Mouse (Mus musculus): ENCODE measurements at regions not wholly inside any gene's neighbourhood (a gene's known extent, or its start where the extent isn't known, plus 50 kb on each side); places are given as distances from the start of the nearest gene placed in this dataset.

- ATAC-seq (replicated peaks; ENCODE audit: low FRiP score), result no peak
Measured at GRCm38 (mm10) chr12:15741219-15741618, 75.5 kb downstream of the Trib2 start.

GRCm38 (mm10) chr12:15738989-15739388 is 77.7 kb downstream of the Trib2 start:
- H3K4me2 ChIP-seq (ENCODE audit: low read depth, low read length, severe bottlenecking), result no peak overlapping the region
- H3K36me3 ChIP-seq (ENCODE audit: control insufficient read depth, insufficient read depth, low read length), result no peaks in the 10 kb centered on the region
- no peaks in the 10 kb centered on the region for H3K27me3 ChIP-seq (ENCODE audit: control insufficient read depth, insufficient read depth, low read length)
- H3K4me3 ChIP-seq (ENCODE audit: low read depth, low read length), result no peak overlapping the region
- DNase-seq (ENCODE audit: low spot score), result no peak
- no peaks in the 10 kb centered on the region for H3K9me3 ChIP-seq (ENCODE audit: control insufficient read depth, low read length)
- no peaks in the 10 kb centered on the region for H3K4me1 ChIP-seq (replicated peaks; ENCODE audit: control insufficient read depth, insufficient read depth, low read length)
- no peak for ATAC-seq (replicated peaks; ENCODE audit: low FRiP score)
- 74% methylated on average over 4 of the region's 4 CpGs for WGBS
- H3K27ac ChIP-seq (ENCODE audit: low read depth, low read length), result no peak overlapping the region
- H3K9ac ChIP-seq (ENCODE audit: low read length), result no peak overlapping the region

More at GRCm38 (mm10) chr12:15741219-15741618, 75.5 kb downstream of the Trib2 start:
- no peak for DNase-seq (ENCODE audit: low spot score)
- no peak overlapping the region for H3K4me2 ChIP-seq (ENCODE audit: low read depth, low read length, severe bottlenecking)
- H3K27ac ChIP-seq (ENCODE audit: low read depth, low read length), result no peak overlapping the region
- H3K4me3 ChIP-seq (ENCODE audit: low read depth, low read length), result no peak overlapping the region
- H3K4me1 ChIP-seq (replicated peaks; ENCODE audit: control insufficient read depth, insufficient read depth, low read length), result no peaks in the 10 kb centered on the region
- H3K9me3 ChIP-seq (ENCODE audit: control insufficient read depth, low read length), result no peaks in the 10 kb centered on the region
- no peaks in the 10 kb centered on the region for H3K36me3 ChIP-seq (ENCODE audit: control insufficient read depth, insufficient read depth, low read length)
- 82% methylated on average over 2 of the region's 2 CpGs for whole genome bisulfite sequencing
- no peak overlapping the region for H3K9ac ChIP-seq (ENCODE audit: low read length)
- H3K27me3 ChIP-seq (ENCODE audit: control insufficient read depth, insufficient read depth, low read length), result no peaks in the 10 kb centered on the region

- no peak overlapping the region for H3K9ac ChIP-seq (ENCODE audit: low read length)
- H3K36me3 ChIP-seq (ENCODE audit: control insufficient read depth, insufficient read depth, low read length), result no peaks in the 10 kb centered on the region
- no peaks in the 10 kb centered on the region for H3K27me3 ChIP-seq (ENCODE audit: control insufficient read depth, insufficient read depth, low read length)
- no peak overlapping the region for H3K4me3 ChIP-seq (ENCODE audit: low read depth, low read length)
- ATAC-seq (replicated peaks; ENCODE audit: low FRiP score) (no peak), DNase-seq (ENCODE audit: low spot score) (no peak)
- no peaks in the 10 kb centered on the region for H3K4me1 ChIP-seq (replicated peaks; ENCODE audit: control insufficient read depth, insufficient read depth, low read length)
- no peaks in the 10 kb centered on the region for H3K9me3 ChIP-seq (ENCODE audit: control insufficient read depth, low read length)
- H3K4me2 ChIP-seq (ENCODE audit: low read depth, low read length, severe bottlenecking), result no peak overlapping the region
- no peak overlapping the region for H3K27ac ChIP-seq (ENCODE audit: low read depth, low read length)
- WGBS, result 43% methylated on average over 3 of the region's 3 CpGs
Measured at GRCm38 (mm10) chr12:15731261-15731660, 85.5 kb downstream of the Trib2 start.

- 86% methylated on average over 3 of the region's 3 CpGs for WGBS
- H3K36me3 ChIP-seq (ENCODE audit: control insufficient read depth, insufficient read depth, low read length), result no peaks in the 10 kb centered on the region
- no peak overlapping the region for H3K4me2 ChIP-seq (ENCODE audit: low read depth, low read length, severe bottlenecking)
- H3K4me1 ChIP-seq (replicated peaks; ENCODE audit: control insufficient read depth, insufficient read depth, low read length), result no peaks in the 10 kb centered on the region
- H3K9me3 ChIP-seq (ENCODE audit: control insufficient read depth, low read length), result no peaks in the 10 kb centered on the region
- H3K9ac ChIP-seq (ENCODE audit: low read length), result no peak overlapping the region
- no peak for DNase-seq (ENCODE audit: low spot score)
- no peak for ATAC-seq (replicated peaks; ENCODE audit: low FRiP score)
- no peaks in the 10 kb centered on the region for H3K27me3 ChIP-seq (ENCODE audit: control insufficient read depth, insufficient read depth, low read length)
- H3K4me3 ChIP-seq (ENCODE audit: low read depth, low read length), result no peak overlapping the region
- no peak overlapping the region for H3K27ac ChIP-seq (ENCODE audit: low read depth, low read length)
Measured at GRCm38 (mm10) chr12:15729696-15730095, 87.0 kb downstream of the Trib2 start.

GRCm38 (mm10) chr12:15723529-15723928 is 93.2 kb downstream of the Trib2 start:
- Histone ChIP-seq H3K27ac (ENCODE audit: low read depth, low read length) (no peak overlapping the region), H3K36me3 (ENCODE audit: control insufficient read depth, insufficient read depth, low read length) (no peaks in the 10 kb centered on the region), H3K27me3 (ENCODE audit: control insufficient read depth, insufficient read depth, low read length) (no peaks in the 10 kb centered on the region), H3K4me1 (replicated peaks; ENCODE audit: control insufficient read depth, insufficient read depth, low read length) (no peaks in the 10 kb centered on the region), H3K9me3 (ENCODE audit: control insufficient read depth, low read length) (no peaks in the 10 kb centered on the region), H3K4me3 (ENCODE audit: low read depth, low read length) (no peak overlapping the region), H3K9ac (ENCODE audit: low read length) (no peak overlapping the region), H3K4me2 (ENCODE audit: low read depth, low read length, severe bottlenecking) (no peak overlapping the region)
- DNase-seq (ENCODE audit: low spot score) (no peak), ATAC-seq (replicated peaks; ENCODE audit: low FRiP score) (no peak)
- 79% methylated on average over 6 of the region's 6 CpGs for WGBS

GRCm38 (mm10) chr12:15722161-15722560 is 94.6 kb downstream of the Trib2 start:
- Histone ChIP-seq H3K9me3 (ENCODE audit: control insufficient read depth, low read length) (no peaks in the 10 kb centered on the region), H3K4me2 (ENCODE audit: low read depth, low read length, severe bottlenecking) (no peak overlapping the region), H3K27ac (ENCODE audit: low read depth, low read length) (no peak overlapping the region), H3K36me3 (ENCODE audit: control insufficient read depth, insufficient read depth, low read length) (no peaks in the 10 kb centered on the region), H3K4me1 (replicated peaks; ENCODE audit: control insufficient read depth, insufficient read depth, low read length) (no peaks in the 10 kb centered on the region), H3K9ac (ENCODE audit: low read length) (no peak overlapping the region), H3K4me3 (ENCODE audit: low read depth, low read length) (no peak overlapping the region), H3K27me3 (ENCODE audit: control insufficient read depth, insufficient read depth, low read length) (no peaks in the 10 kb centered on the region)
- no peak for ATAC-seq (replicated peaks; ENCODE audit: low FRiP score)
- DNase-seq (ENCODE audit: low spot score), result no peak
- WGBS, result 82% methylated on average over 2 of the region's 2 CpGs

- Histone ChIP-seq H3K9me3 (ENCODE audit: control insufficient read depth, low read length) (no peaks in the 10 kb centered on the region), H3K27ac (ENCODE audit: low read depth, low read length) (no peak overlapping the region), H3K4me2 (ENCODE audit: low read depth, low read length, severe bottlenecking) (no peak overlapping the region), H3K36me3 (ENCODE audit: control insufficient read depth, insufficient read depth, low read length) (no peaks in the 10 kb centered on the region), H3K9ac (ENCODE audit: low read length) (no peak overlapping the region), H3K4me3 (ENCODE audit: low read depth, low read length) (no peak overlapping the region), H3K4me1 (replicated peaks; ENCODE audit: control insufficient read depth, insufficient read depth, low read length) (no peaks in the 10 kb centered on the region), H3K27me3 (ENCODE audit: control insufficient read depth, insufficient read depth, low read length) (no peaks in the 10 kb centered on the region)
- WGBS, result 90% methylated on average over 6 of the region's 6 CpGs
- DNase-seq (ENCODE audit: low spot score), result no peak
- no peak for ATAC-seq (replicated peaks; ENCODE audit: low FRiP score)
Measured at GRCm38 (mm10) chr12:15720171-15720570, 96.6 kb downstream of the Trib2 start.

- ATAC-seq (replicated peaks; ENCODE audit: low FRiP score) (no peak), DNase-seq (ENCODE audit: low spot score) (no peak)
- Histone ChIP-seq H3K4me3 (ENCODE audit: low read depth, low read length) (no peak overlapping the region), H3K27ac (ENCODE audit: low read depth, low read length) (no peak overlapping the region), H3K4me2 (ENCODE audit: low read depth, low read length, severe bottlenecking) (no peak overlapping the region), H3K27me3 (ENCODE audit: control insufficient read depth, insufficient read depth, low read length) (no peaks in the 10 kb centered on the region), H3K36me3 (ENCODE audit: control insufficient read depth, insufficient read depth, low read length) (no peaks in the 10 kb centered on the region), H3K9me3 (ENCODE audit: control insufficient read depth, low read length) (no peaks in the 10 kb centered on the region), H3K9ac (ENCODE audit: low read length) (no peak overlapping the region), H3K4me1 (replicated peaks; ENCODE audit: control insufficient read depth, insufficient read depth, low read length) (no peaks in the 10 kb centered on the region)
- whole genome bisulfite sequencing, result 91% methylated on average over 1 of the region's 1 CpGs
Measured at GRCm38 (mm10) chr12:15718827-15719226, 97.9 kb downstream of the Trib2 start.

- no peak for ATAC-seq (replicated peaks; ENCODE audit: low FRiP score)
- WGBS, result 86% methylated on average over 6 of the region's 6 CpGs
- no peak overlapping the region for H3K4me2 ChIP-seq (ENCODE audit: low read depth, low read length, severe bottlenecking)
Measured at GRCm38 (mm10) chr12:15717989-15718388, 98.7 kb downstream of the Trib2 start.

More at GRCm38 (mm10) chr12:15717989-15718388, 98.7 kb downstream of the Trib2 start:
- Histone ChIP-seq H3K36me3 (ENCODE audit: control insufficient read depth, insufficient read depth, low read length) (no peaks in the 10 kb centered on the region), H3K4me3 (ENCODE audit: low read depth, low read length) (no peak overlapping the region), H3K4me1 (replicated peaks; ENCODE audit: control insufficient read depth, insufficient read depth, low read length) (no peaks in the 10 kb centered on the region), H3K9me3 (ENCODE audit: control insufficient read depth, low read length) (no peaks in the 10 kb centered on the region), H3K27ac (ENCODE audit: low read depth, low read length) (no peak overlapping the region), H3K27me3 (ENCODE audit: control insufficient read depth, insufficient read depth, low read length) (no peaks in the 10 kb centered on the region), H3K9ac (ENCODE audit: low read length) (no peak overlapping the region)
- no peak for DNase-seq (ENCODE audit: low spot score)
